Mouse (Mus musculus) midbrain, embryonic 16.5 days (tissue): ENCODE results near the gene A530016L24Rik. TPM values are rescaled to one million over a fixed set of nuclear protein-coding genes. Genes with fewer than 3 reads are reported as not detected.
A peak's percentile ranks its signal among the peaks of the same experiment; 100 is the strongest.

ENCODE experiments used
- ATAC-seq: fragments of 200-750 bp; cut with Nextera tagmentation; 2 replicates; pipeline ENCODE4 v1.8.0; 2017; ENCODE audit warnings: moderate TSS enrichment
- H3K27ac ChIP-seq: fragments of 300-500 bp; sonication (generic); 2 replicates; pipeline ENCODE4 v1.5.1; 2014; ENCODE audit warnings: mild to moderate bottlenecking, low read length, mixed read lengths
- H3K27me3 ChIP-seq: fragments of 300-500 bp; sonication (generic); 2 replicates; pipeline ENCODE4 v1.6.1; 2014; ENCODE audit warnings: low read depth, low read length, mixed read lengths; ENCODE audit not compliant: control insufficient read depth, insufficient read depth
- H3K36me3 ChIP-seq: fragments of 300-500 bp; sonication (generic); 2 replicates; pipeline ENCODE4 v1.6.1; 2014; ENCODE audit warnings: mild to moderate bottlenecking, low read length, moderate library complexity, mixed read lengths; ENCODE audit not compliant: control insufficient read depth, insufficient read depth
- H3K4me1 ChIP-seq: fragments of 300-500 bp; sonication (generic); 2 replicates; pipeline ENCODE4 v1.6.1; 2014; ENCODE audit warnings: mild to moderate bottlenecking, low read length, mixed read lengths; ENCODE audit not compliant: control insufficient read depth, insufficient read depth
- H3K4me2 ChIP-seq: fragments of 300-500 bp; sonication (generic); 2 replicates; pipeline ENCODE4 v1.6.1; 2014; ENCODE audit warnings: mild to moderate bottlenecking, low read length, mixed read lengths
- H3K4me3 ChIP-seq: fragments of 300-500 bp; sonication (generic); 2 replicates; pipeline ENCODE4 v1.5.1; 2014; ENCODE audit warnings: low read depth, mild to moderate bottlenecking, low read length, moderate library complexity, mixed read lengths
- H3K9ac ChIP-seq: fragments of 300-500 bp; sonication (generic); 2 replicates; pipeline ENCODE4 v1.6.1; 2014; ENCODE audit warnings: low read depth, low read length, mixed read lengths
- H3K9me3 ChIP-seq: fragments of 300-500 bp; sonication (generic); replicated peaks from 2 replicates; pipeline ENCODE4 v1.6.1; 2014; ENCODE audit warnings: mild to moderate bottlenecking, low read length, mixed read lengths; ENCODE audit not compliant: control insufficient read depth, poor library complexity, severe bottlenecking
- WGBS: fragments of 180-500 bp; shearing (Covaris S2); extraction: QIAGEN DNeasy Blood & Tissue Kit; methylation state at CpG from one replicate; pipeline ENCODE4 v1.1.7; 2014; 5-methylcytosine and 5-hydroxymethylcytosine counted together
- polyA plus RNA-seq: library from polyadenylated mRNA; unstranded; fragments of >200 nt; fragmentation: Nextera tagmentation; extraction: Ambion mirVana; gene quantifications from 2 replicates; pipeline ENCODE4 v1.2.1, GENCODE M21; 2015

Gene A530016L24Rik
- polyA plus RNA-seq, 1 experiment from 2014 or later: 0.16 TPM

- H3K4me3 ChIP-seq: no peak overlapping the region
- peaks cover 6% of the 10 kb centered on the region; the same call in 1 of the 2 replicates for H3K27me3 ChIP-seq
- WGBS: 87% methylated on average over 12 of the region's 12 CpGs
- H3K9me3 ChIP-seq: no peaks in the 10 kb centered on the region
- H3K4me2 ChIP-seq: no peak overlapping the region
- H3K27ac ChIP-seq: no peak overlapping the region
- no peaks in the 10 kb centered on the region for H3K36me3 ChIP-seq
- ATAC-seq: no peak
- no peak overlapping the region for H3K9ac ChIP-seq
- peaks cover 26% of the 10 kb centered on the region for H3K4me1 ChIP-seq
These were observed 51.1 kb downstream of the A530016L24Rik start for GRCm38 (mm10) chr12:112540321-112540720.

GRCm38 (mm10) chr12:112541483-112542091, 52.3 kb downstream of the A530016L24Rik start:
- 7% methylated on average over 8 of the region's 8 CpGs for WGBS
- Histone ChIP-seq H3K9me3 (no peaks in the 10 kb centered on the region), H3K9ac (peak overlapping the region; percentile 8), H3K36me3 (no peaks in the 10 kb centered on the region), H3K4me2 (no peak overlapping the region), H3K4me3 (no peak overlapping the region), H3K27ac (peak overlapping the region; percentile 79), H3K27me3 (peaks cover 6% of the 10 kb centered on the region; the same call in 1 of the 2 replicates), H3K4me1 (peaks cover 33% of the 10 kb centered on the region)
- peak; percentile 61 for ATAC-seq

- WGBS: 27% methylated on average over 13 of the region's 13 CpGs
- Histone ChIP-seq H3K4me1 (peaks cover 33% of the 10 kb centered on the region), H3K9ac (peak overlapping the region; percentile 27; the same call in 1 of the 2 replicates), H3K4me3 (no peak overlapping the region), H3K27ac (peak overlapping the region; percentile 79), H3K27me3 (peaks cover 6% of the 10 kb centered on the region; the same call in 1 of the 2 replicates), H3K4me2 (no peak overlapping the region; the same call in 1 of the 2 replicates), H3K9me3 (no peaks in the 10 kb centered on the region), H3K36me3 (no peaks in the 10 kb centered on the region)
- ATAC-seq: peak; percentile 63
These were observed 53.1 kb downstream of the A530016L24Rik start for GRCm38 (mm10) chr12:112542257-112542919.

- H3K9ac ChIP-seq: peak overlapping the region; percentile 27; the same call in 1 of the 2 replicates
- no peak overlapping the region; the same call in 1 of the 2 replicates for H3K4me2 ChIP-seq
- no peaks in the 10 kb centered on the region for H3K9me3 ChIP-seq
- 6% methylated on average over 11 of the region's 11 CpGs for WGBS
- peak; percentile 74 for ATAC-seq
- peak overlapping the region; percentile 79 for H3K27ac ChIP-seq
- H3K36me3 ChIP-seq: no peaks in the 10 kb centered on the region
- no peak overlapping the region for H3K4me3 ChIP-seq
- peaks cover 4% of the 10 kb centered on the region; the same call in 1 of the 2 replicates for H3K27me3 ChIP-seq
- H3K4me1 ChIP-seq: peaks cover 33% of the 10 kb centered on the region
These were observed 53.7 kb downstream of the A530016L24Rik start for GRCm38 (mm10) chr12:112542920-112543300.

- 79% methylated on average over 9 of the region's 9 CpGs for WGBS
- no peak for ATAC-seq
- H3K9ac ChIP-seq: no peak overlapping the region
- no peaks in the 10 kb centered on the region for H3K9me3 ChIP-seq
- H3K4me3 ChIP-seq: no peak overlapping the region
- no peaks in the 10 kb centered on the region for H3K36me3 ChIP-seq
- no peak overlapping the region for H3K27ac ChIP-seq
- no peak overlapping the region for H3K4me2 ChIP-seq
- H3K4me1 ChIP-seq: peaks cover 33% of the 10 kb centered on the region
- no peaks in the 10 kb centered on the region for H3K27me3 ChIP-seq
These were observed 54.7 kb downstream of the A530016L24Rik start for GRCm38 (mm10) chr12:112543941-112544340.

GRCm38 (mm10) chr12:112544946-112545701, 55.9 kb downstream of the A530016L24Rik start:
- H3K4me1 ChIP-seq: peaks cover 33% of the 10 kb centered on the region
- peak overlapping the region; percentile 38 for H3K27ac ChIP-seq
- no peaks in the 10 kb centered on the region for H3K27me3 ChIP-seq
- WGBS: 27% methylated on average over 12 of the region's 12 CpGs
- H3K4me3 ChIP-seq: no peak overlapping the region
- no peaks in the 10 kb centered on the region for H3K36me3 ChIP-seq
- H3K9ac ChIP-seq: peak overlapping the region; percentile 30; the same call in 1 of the 2 replicates
- no peak for ATAC-seq
- H3K4me2 ChIP-seq: no peak overlapping the region
- no peaks in the 10 kb centered on the region for H3K9me3 ChIP-seq

GRCm38 (mm10) chr12:112546110-112546509, 56.9 kb downstream of the A530016L24Rik start:
- WGBS: 82% methylated on average over 8 of the region's 8 CpGs
- Histone ChIP-seq H3K4me3 (no peak overlapping the region), H3K9me3 (no peaks in the 10 kb centered on the region), H3K36me3 (no peaks in the 10 kb centered on the region), H3K9ac (no peak overlapping the region), H3K27ac (peak overlapping the region; percentile 19; the same call in 1 of the 2 replicates), H3K4me1 (peaks cover 31% of the 10 kb centered on the region), H3K27me3 (no peaks in the 10 kb centered on the region), H3K4me2 (no peak overlapping the region)
- no peak for ATAC-seq

- WGBS: 98% methylated on average over 1 of the region's 1 CpGs
- no peaks in the 10 kb centered on the region for H3K36me3 ChIP-seq
These were observed 60.0 kb downstream of the A530016L24Rik start for GRCm38 (mm10) chr12:112549287-112549686.

More at GRCm38 (mm10) chr12:112549287-112549686, 60.0 kb downstream of the A530016L24Rik start:
- no peak overlapping the region for H3K27ac ChIP-seq
- no peak overlapping the region for H3K4me3 ChIP-seq
- H3K4me2 ChIP-seq: no peak overlapping the region
- no peak overlapping the region for H3K9ac ChIP-seq
- H3K9me3 ChIP-seq: no peaks in the 10 kb centered on the region
- no peak for ATAC-seq
- peaks cover 15% of the 10 kb centered on the region; the same call in 1 of the 2 replicates for H3K4me1 ChIP-seq
- no peaks in the 10 kb centered on the region for H3K27me3 ChIP-seq
